Mouse (Mus musculus) spleen, adult 12 weeks (tissue): ENCODE measurements at regions not wholly inside any gene's neighbourhood (a gene's known extent, or its start where the extent isn't known, plus 50 kb on each side); places are given as distances from the start of the nearest gene placed in this dataset.

ENCODE experiments used
- DNase-seq: peaks from one replicate; pipeline ENCODE4 v3.0.0; 2022; ENCODE audit warnings: low spot score

DNA sequence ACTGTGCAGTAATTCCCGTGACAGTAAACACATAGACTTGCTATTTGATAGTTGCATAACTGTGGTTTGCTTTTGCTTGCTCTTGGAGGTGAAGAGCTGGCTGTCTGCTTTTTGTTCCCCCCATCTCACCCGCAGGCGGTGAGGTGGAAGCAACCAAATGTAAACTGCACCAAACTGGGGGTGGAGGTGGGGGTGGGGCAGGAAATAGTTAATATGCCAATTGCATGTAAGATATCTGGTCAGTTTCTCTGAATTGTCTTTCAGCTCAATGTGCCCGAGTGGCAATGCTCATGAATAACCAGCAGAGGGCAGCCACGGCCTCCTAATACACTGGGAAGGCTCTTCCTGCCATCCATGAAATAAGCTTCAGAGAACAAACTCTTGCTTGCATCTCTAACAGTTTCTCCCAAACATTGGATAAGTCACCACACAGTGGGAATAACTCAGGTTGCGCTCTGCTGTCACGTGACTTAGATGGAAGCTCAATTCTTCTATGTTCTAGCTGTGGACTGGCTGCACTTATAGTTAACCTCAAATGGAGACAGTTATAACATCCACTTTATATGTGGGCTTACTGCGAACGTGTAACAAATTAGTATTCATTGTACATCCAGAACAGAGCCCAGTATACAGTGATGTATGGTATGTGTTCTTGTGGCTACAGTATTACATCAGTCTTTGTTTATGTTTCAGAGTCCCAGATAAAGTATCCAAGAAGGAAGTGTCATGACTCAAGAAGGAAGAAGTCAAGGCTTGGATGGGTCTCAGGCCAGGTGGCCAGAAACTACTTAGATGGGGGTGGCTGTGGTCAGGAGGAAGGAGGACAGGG, 62.0 kb upstream of the Egflam start:
- peak; percentile 1 for DNase-seq

DNA sequence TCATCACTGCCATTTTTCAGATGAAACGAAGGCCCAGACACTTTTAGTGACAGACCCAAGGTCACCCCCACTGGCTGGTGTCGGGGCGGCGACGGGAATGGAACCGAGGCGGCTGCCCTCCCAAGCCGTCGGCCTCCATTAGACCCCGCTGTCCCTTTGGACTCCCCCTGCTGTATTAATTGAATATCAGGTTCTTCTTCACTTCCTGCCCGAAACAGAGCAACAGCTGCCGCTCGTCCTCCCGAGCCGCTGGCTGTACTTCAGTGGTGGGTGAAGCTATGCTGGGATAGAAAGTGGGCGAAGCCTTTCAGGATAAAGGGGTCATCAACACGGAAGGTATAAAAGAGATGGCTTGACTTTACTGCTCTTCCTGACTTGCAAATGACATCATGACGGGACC, 64.4 kb upstream of the Egflam start:
- DNase-seq: no peak

DNA sequence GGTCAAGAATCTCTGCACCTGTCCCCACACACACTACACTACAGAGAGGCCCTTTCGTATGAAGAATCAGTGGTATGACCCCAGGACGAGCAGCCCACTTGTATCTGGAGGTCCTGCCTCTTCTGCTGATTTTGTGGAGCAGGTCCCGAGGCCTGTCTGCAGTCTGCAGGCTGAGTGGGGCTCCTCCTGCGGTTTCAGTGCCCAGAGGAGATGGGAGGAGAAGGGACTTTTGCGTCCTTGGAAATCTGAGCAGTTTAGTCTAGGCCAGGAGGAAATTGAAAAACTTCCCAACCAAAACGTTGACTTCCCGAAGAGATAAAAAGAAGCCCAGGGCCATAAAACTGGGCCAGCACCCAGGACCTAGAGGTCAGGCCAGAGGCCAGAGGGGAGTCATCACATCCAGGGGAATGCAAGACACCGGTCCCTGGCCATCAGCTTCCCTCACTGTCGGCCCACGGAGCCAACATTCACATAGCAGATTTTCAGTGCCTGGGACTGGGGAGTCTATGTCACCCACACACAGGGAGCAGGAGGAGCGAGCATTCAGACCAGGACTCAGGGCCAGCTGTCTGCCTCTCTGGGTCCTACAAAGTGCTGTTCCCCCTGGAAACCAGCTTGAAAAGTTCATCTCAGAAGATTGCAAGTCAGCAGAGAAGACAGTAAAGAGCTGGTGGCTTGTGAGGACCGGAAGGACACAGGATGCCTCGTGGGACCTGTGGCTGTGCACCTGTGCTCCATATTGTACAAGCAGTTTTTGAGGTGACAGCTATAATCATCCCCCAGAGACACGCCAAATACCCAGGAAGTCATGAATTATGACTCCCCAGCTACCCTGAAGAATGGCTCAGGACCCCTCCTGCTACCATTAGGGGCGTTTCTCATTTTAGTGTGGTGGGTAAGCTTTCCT, 65.5 kb upstream of the Egflam start:
- DNase-seq: no peak

DNA sequence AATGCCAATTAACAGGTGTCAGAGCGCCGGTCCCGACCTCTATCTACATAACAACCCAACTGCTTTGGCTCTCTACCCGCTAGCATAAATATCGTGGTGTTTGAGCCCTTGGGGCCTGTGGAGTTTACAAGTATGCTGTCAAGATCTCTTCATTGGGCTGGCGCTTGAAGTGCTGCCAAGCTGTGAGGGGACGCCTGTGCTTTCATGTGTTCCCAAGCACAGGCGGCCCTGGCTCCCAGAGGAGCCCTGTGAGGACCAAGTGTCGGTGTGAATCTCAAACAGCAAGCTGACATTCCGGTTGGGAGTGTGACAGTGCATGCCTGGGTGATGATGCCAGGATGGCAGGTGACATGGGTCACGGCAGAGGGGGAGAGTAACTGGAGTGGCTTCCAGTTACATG, 82.0 kb upstream of the Egflam start:
- DNase-seq: no peak

DNA sequence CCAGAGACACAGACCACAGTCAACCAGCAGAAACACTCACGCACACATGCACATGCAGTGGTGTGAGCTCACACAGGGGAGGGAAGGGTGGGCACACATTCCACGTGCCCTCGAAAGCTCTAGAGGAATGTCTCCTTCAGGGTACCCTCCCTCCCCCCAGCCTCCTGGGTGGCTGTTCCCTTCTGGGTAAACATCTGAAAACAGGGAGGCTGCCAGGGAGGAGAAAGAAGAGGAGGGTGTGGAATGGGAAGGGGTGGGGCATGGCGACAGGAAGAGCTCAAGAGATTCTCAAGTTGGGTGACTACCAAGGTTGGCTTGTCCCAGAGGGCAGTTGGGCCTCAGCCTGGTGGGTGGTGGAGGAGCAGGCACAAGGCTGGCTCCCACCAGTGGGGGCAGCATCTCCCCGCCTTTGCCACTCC, 82.6 kb upstream of the Egflam start:
- no peak for DNase-seq

DNA sequence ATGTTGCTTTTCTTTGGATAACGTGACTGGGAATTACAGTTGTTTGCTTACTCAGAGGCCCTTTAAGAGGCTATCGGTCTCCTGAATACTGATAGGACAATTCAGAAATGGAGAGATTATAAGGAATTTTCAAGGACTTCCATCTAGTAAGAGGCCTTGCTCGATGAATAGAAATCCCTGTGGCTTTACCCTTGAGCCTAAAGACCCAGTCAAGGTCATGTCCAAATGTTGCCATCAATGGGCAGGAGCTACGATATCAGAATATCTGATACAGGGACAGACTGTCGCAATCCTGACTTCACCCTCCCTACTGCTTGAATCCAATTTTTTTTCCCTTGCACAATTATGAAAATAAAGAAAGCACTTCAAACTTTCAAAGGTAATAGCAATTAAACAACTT, 85.5 kb upstream of the Egflam start:
- DNase-seq: no peak

DNA sequence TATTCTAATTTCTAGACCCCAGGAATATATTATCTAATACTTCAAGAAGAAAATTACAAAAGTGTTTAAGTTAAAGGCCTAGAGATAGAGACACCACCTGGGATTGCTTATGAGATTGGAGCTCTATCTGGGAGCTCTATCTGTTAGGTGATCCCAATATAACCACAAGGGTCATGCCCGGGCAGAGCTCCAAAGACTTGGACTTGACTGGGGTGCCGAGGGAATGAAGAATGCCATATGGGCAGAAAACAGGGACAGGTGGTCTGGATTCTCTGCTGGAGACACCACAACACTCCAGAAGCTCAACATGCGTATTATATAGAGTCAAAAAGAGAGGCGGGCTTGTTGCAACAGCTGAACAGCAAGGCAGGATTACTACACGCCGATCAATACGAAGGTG, 92.9 kb upstream of the Egflam start:
- no peak for DNase-seq

DNA sequence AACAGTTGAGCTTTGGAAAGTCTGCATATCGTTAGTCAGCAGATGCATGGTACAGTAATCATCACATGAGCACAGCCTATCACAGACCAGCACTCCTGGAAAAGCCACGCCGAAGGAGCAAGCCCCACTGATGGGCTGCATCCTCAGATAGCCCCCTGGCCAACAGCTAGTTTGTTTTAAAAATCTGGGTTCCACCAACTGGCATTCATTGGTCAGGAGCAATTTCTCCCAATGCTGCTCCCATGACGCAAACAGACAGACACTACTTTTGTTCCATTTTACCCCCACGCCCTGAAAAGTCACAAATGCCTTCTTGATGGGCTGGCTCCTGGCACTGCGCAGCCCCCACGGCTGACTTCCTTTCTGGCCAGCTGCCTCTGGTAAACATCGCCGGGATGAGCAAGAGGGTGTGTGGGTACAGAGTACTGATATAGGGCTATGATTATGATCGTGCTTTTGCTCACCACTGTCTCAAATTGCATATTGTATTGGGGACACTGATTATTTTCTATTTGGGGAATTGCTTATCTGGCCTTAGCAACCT, 95.0 kb upstream of the Egflam start:
- no peak for DNase-seq

DNA sequence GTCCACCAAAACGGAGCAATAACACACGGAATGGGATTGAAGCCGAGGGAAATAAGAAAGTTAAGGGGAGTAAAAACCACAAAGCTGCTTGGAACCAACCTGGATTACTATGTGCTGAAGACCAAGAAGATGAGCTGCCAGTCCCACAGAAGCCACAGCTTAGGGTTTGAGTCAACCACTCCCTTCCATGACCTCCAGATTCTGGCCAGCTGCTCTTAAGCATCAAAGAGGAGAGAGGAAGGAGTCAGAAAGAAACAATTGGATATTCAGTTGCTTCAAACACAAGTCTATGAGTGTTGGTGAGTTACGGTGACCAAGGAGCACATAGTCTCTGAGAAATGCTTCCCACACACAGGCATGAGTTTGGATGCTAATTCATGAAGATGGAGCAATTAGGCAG, 99.7 kb upstream of the Egflam start:
- no peak for DNase-seq

DNA sequence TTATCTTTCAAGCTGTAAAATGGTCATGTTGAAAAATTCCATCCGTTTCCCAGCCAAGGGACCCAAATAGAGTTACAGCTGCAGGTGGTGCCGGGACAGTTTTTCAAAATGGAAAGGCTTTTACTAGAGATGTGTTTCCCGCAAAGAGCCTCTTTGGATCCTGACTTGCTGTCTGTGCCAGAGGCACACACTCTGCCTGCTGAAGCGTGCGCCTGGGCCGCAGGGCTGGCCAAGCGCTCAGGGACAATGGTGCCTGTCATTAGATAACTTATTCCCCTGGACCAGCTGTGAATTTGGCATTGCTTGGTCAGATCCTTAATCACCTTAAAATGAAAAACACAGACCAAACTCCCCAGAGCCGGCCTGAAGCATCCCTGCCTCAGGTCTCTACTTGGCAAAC, 110.3 kb upstream of the Egflam start:
- DNase-seq: no peak

DNA sequence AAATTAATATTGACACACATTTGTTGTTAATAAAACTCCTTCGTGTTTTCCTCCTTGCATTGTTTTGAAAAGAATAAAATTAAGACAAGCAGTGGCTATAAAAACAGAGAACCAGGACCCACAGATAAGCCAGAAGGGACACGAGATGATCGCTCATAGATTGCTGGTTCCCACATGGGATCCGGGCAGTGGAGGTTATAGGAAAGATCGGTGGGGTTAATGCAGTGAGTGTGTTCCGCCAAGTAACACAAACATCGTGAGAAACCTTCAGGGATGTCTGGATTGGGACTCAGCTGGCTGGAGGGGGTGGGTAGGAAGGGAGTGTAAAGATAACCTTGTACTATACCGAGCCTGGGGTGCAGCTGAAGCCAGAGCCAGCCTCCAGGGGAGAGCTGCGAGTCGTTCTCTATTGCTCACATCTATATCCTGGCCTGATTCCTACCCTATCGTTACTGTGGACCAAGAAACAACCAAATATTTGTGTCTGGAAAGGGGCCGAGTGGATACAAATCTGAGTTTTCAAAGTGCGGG, 116.6 kb upstream of the Egflam start:
- no peak for DNase-seq

DNA sequence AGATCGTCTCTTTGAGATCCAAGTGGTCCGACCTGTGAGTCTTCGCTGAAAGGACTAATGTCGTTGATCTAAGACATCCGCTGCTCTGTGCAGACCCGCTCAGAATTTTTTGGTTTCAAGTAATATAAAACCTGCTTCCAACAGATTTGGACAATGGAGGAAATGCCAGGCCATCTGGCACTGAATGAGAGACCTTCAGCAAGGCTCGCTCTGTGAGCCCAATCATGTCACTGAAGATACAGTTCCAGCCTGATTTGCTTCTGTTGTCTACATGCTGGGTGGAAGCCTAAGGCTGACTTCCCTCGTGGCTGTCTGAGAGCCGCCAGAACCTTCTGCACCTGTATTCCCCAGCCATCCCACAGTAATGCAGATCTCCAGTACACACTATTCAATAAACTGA, 123.4 kb upstream of the Egflam start:
- no peak for DNase-seq

DNA sequence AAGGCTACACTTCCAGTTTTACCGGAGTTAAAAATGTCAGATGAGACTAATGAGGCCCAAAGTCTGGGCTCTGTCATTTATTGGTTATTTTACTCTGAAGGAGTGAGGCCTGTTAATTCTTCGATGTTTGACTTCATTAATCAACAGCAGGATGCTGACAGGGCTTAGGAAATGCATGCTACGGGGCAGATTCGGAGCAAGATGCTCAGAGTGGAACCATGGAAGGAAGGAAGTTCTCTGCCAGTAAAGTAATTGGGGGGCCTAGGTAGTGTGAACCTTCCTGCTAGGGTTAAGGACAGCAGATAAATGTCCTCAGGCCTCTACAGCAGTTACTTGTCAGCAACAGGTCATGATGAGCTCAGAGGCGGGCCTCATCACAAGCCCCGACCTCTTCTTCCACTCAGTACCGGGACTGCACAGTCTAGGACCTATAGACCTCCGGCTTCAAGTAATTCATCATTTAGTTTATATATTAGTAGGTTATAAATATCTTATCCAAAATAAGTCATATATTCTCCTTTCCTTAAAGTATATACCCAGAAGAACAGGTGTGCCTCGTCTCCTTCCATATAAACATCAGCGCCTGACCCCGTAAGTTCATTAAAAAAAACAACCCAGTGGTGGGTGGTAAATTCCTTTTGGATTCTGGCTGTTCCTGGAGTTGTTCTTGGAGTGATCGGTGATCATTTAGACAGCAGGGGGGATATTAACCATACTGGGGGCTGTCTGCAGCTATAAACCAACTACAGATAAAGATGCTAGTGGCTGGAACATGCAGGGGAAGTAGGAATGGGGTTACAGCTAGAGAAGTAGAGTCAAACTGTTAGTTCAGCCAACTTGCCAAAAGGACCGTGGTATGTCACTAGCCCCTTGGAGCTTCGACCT, 124.9 kb upstream of the Egflam start:
- no peak for DNase-seq

DNA sequence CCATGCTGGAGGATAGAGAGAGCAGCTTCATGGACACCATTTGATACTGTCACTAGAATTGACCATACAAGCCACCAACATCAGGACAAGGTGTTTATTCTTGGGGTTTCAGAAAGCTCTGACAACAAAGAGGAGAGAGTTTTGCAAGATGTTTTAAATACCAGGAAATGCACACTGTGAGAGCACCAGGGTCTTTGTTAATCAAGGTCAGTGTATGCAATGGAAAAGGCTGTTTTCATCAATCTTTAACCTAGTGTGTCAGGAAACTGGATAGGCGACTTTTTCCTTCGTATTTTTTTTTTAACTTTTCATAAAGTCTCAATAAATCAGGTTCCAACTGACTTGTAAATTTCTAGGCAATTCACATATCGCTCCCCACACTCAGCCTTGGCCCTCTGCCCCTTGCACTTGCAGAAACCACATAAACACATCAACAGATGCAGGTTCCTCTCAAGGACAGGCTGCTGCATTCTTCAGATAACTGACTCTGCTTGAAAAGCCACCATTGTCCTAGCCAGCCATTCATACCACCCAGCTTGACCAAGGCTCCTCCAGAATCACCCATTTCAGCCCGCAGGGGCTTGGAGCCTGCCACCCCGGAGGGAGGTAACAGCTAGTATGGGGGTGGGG, 132.9 kb upstream of the Egflam start:
- DNase-seq: no peak

DNA sequence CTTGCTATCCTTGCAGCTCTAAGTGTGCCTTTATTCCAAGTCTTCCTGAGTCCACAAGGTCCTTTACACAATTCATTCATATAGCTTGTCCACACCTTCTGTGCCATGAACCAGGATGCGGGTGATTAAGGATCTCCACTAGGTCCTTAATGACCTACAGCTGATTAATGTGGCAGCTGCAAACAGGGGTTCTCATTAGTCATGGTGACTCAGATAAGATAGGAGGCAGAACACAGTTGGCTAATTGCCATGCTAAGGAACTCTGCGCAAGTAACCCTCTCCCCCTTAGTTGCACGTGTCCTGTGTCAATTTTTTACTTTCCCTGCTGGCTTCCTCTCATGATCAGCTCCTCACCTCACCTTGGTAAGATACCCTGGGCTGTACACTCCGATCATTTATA, 139.7 kb upstream of the Egflam start:
- no peak for DNase-seq

DNA sequence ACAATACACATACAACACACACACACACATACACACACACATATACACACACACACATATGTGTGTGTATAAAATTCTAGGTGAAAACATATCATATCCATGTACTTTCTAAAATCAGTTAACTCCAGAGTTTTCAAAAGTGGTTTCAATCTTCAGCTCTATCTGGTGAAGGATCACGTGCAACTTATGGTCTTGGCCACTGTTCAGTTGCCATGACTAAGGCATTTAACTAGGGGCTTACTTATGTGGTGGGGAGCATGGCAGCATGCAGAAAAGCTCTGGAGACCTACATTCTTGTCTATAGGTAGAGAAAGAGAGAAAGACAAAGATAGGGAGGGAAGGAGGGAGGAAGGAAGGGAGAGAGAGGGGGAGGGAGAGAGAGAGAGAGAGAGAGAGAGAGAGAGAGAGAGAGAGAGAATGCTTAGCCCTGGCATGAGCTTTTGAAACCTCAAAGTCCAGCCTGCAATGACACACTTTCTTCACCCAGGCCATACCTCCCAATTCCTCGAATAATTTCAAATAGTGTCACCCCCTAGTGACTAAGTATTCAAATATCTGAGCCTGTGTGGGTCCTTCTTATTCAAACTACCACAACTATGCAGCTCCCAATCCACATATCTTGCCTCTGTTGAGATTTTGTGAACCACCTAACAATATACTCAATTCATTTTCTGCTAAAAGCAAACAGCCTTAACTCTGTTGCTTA, 155.1 kb upstream of the Egflam start:
- no peak for DNase-seq

DNA sequence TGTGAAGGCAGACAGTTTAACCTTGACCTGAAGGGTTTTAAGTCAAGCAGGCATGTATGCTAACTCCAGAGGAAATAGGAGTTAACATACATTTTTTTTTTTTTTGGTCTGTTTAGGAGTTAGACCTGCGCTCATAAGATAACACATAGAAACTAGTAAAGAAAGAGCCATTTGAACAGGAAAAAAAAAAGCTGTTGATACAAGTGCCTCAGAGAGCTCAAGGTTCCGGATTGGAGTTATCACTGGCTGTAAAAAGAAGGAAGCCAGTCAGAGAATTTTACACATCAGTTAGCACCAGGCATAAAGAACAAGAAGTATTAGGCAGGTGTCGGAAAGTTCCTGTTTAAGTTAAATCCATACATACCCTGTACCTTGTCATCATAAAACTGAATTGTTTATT, 156.2 kb upstream of the Egflam start:
- no peak for DNase-seq

DNA sequence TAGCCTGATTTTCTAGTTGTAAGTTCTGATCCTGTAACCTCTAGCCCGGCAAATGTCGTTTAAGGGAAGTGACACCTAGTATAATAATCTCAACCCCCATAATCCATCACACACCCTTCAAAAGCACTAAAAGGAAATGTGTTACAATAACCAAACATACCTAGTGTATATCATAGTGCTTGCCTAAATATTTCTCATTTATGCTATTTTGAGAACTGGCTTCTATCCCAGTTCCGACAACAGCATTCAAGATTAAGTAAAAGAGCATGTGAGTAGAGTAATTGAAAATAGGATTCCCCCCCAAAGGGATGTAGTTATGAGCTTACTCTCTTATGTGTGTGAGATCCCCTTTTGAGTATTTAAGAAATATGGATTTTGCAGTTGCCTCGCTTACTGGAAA, 165.1 kb upstream of the Egflam start:
- DNase-seq: no peak

DNA sequence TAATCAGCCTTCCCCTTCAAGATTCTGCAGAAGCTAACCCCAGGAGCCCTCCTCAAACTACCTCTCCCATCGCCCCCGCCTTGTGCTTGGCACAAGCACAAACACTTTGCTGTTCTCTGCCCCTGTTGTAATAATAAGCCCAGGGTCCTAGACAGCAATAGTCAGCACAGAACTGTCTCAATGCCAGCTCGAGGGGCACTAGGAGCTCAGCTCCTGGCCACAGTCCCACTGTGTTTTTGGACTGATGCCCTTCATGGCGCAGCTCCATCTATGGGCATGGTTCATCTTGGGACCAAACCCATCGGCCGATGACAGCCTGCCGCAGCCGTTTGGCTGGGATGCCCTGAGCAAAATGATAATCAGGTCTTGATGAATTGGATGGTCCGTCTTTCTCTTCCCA, 165.5 kb upstream of the Egflam start:
- DNase-seq: no peak

DNA sequence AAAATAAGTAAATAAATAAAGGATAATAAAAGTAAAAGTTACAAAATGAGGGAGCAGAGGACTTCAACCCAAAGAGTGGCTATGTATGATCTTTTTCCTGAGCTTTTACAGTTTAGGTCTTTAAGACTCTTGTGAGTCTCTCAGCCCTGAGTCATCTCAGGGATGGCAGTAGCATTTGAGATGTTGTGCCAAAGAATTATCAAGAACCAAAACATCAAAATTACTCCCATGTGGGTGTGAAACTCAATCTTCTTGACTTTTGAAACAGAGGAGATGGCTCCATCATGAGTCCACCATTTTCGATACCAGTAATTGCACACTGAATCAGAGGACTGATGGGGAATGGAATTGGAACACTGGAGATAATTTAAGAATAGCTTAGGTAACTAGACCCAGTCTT, 174.0 kb upstream of the Egflam start:
- no peak for DNase-seq

DNA sequence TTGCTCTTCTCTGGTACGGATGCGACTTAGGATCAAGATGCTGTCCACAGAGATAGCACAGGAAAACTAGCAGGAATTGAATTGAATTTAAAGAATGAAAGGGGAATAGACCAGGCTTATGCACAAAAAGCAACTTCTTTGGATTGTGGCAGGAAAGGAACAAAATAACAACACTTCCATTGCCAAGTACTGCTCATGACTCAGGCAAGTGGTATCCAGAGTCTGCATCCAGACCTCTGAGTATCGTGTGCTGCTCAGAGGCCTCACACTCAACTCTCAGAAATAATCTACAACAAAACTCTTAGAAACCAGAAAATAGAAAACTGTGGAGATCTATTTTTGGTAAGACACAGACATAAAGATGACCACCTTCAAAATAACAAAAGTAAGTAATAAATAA, 176.1 kb upstream of the Egflam start:
- no peak for DNase-seq
